Mouse (Mus musculus): ENCODE data around the gene Limch1.

- TF ChIP-seq CTCF (IDR thresholded peaks at IDR 0.05; ENCODE audit: low read depth, low read length): no peak
- TF ChIP-seq POLR2A (IDR thresholded peaks at IDR 0.05; ENCODE audit: borderline replicate concordance, low read depth, low read length): no peak
Measured at GRCm38 (mm10) chr5:66947958-66948357, 202.3 kb downstream of the Limch1 start.

Data from bone marrow macrophage, adult 2 months (primary cell).